Mouse (Mus musculus): ENCODE results near the gene Tpra1. TPM values are rescaled to one million over a fixed set of nuclear protein-coding genes. Genes with fewer than 3 reads are reported as not detected.

The Tpra1 gene
- polyA plus RNA-seq, 1 experiment from 2014 or later: 55.6 TPM

GRCm38 (mm10) chr6:88897246-88897645 is 4.8 kb upstream of the Tpra1 start:
- Histone ChIP-seq H3K27me3 (ENCODE audit: control insufficient read depth, insufficient read depth, low read length) (no peaks in the 10 kb centered on the region), H3K4me3 (ENCODE audit: low read depth, low read length) (peak overlapping the region; percentile 79), H3K9me3 (ENCODE audit: control insufficient read depth, low read depth, low read length) (no peaks in the 10 kb centered on the region), H3K9ac (replicated peaks; ENCODE audit: low read depth, low read length) (peak overlapping the region; percentile 2; the same call in 1 of the 2 replicates), H3K27ac (ENCODE audit: low read length) (no peak overlapping the region), H3K4me1 (ENCODE audit: control insufficient read depth, insufficient read depth, low read length) (peaks cover 15% of the 10 kb centered on the region; the same call in 1 of the 2 replicates), H3K36me3 (ENCODE audit: control insufficient read depth, insufficient read depth, low read length) (peaks cover 34% of the 10 kb centered on the region), H3K4me2 (replicated peaks; ENCODE audit: low read depth, low read length) (peak overlapping the region; percentile 67)
- ATAC-seq (ENCODE audit: insufficient number of reproducible peaks, insufficient read depth, low FRiP score, low read depth): no peak
- 56% methylated on average over 7 of the region's 7 CpGs for WGBS

- peaks cover 21% of the 10 kb centered on the region; the same call in 1 of the 2 replicates for H3K4me1 ChIP-seq (ENCODE audit: control insufficient read depth, insufficient read depth, low read length)
- peak within 1 kb of the TSS; percentile 67 for H3K4me2 ChIP-seq (replicated peaks; ENCODE audit: low read depth, low read length)
- WGBS: under 1% methylated on average over 33 of the region's 33 CpGs
- H3K9me3 ChIP-seq (ENCODE audit: control insufficient read depth, low read depth, low read length): no peaks in the 10 kb centered on the region
- peak; percentile 83 for ATAC-seq (ENCODE audit: insufficient number of reproducible peaks, insufficient read depth, low FRiP score, low read depth)
- H3K4me3 ChIP-seq (ENCODE audit: low read depth, low read length): peak within 1 kb of the TSS; percentile 79
- H3K36me3 ChIP-seq (ENCODE audit: control insufficient read depth, insufficient read depth, low read length): peaks cover 23% of the 10 kb centered on the region; the same call in 1 of the 2 replicates
- H3K9ac ChIP-seq (replicated peaks; ENCODE audit: low read depth, low read length): peak within 1 kb of the TSS; percentile 90
- no peaks in the 10 kb centered on the region for H3K27me3 ChIP-seq (ENCODE audit: control insufficient read depth, insufficient read depth, low read length)
- peak within 1 kb of the TSS; percentile 81 for H3K27ac ChIP-seq (ENCODE audit: low read length)
These were observed 3.5 kb upstream of the Tpra1 start, which contains the start of gene Mcm2 for GRCm38 (mm10) chr6:88898534-88899048. TSS of gene Mcm2 (minus strand) at chr6:88898780.

GRCm38 (mm10) chr6:88899086-88899485 is 3.0 kb upstream of the Tpra1 start:
- Histone ChIP-seq H3K27ac (ENCODE audit: low read length) (no peak overlapping the region; the same call in 1 of the 2 replicates), H3K4me2 (replicated peaks; ENCODE audit: low read depth, low read length) (peak overlapping the region; percentile 67), H3K36me3 (ENCODE audit: control insufficient read depth, insufficient read depth, low read length) (peaks cover 21% of the 10 kb centered on the region; the same call in 1 of the 2 replicates), H3K9ac (replicated peaks; ENCODE audit: low read depth, low read length) (no peak overlapping the region), H3K27me3 (ENCODE audit: control insufficient read depth, insufficient read depth, low read length) (no peaks in the 10 kb centered on the region), H3K9me3 (ENCODE audit: control insufficient read depth, low read depth, low read length) (no peaks in the 10 kb centered on the region), H3K4me3 (ENCODE audit: low read depth, low read length) (peak overlapping the region; percentile 79; the same call in 1 of the 2 replicates), H3K4me1 (ENCODE audit: control insufficient read depth, insufficient read depth, low read length) (peaks cover 26% of the 10 kb centered on the region; the same call in 1 of the 2 replicates)
- ATAC-seq (ENCODE audit: insufficient number of reproducible peaks, insufficient read depth, low FRiP score, low read depth): no peak
- 60% methylated on average over 4 of the region's 4 CpGs for WGBS

- Histone ChIP-seq H3K9me3 (ENCODE audit: control insufficient read depth, low read depth, low read length) (no peaks in the 10 kb centered on the region), H3K4me3 (ENCODE audit: low read depth, low read length) (no peak overlapping the region), H3K9ac (replicated peaks; ENCODE audit: low read depth, low read length) (no peak overlapping the region), H3K27me3 (ENCODE audit: control insufficient read depth, insufficient read depth, low read length) (no peaks in the 10 kb centered on the region), H3K36me3 (ENCODE audit: control insufficient read depth, insufficient read depth, low read length) (peaks cover 16% of the 10 kb centered on the region; the same call in 1 of the 2 replicates), H3K4me1 (ENCODE audit: control insufficient read depth, insufficient read depth, low read length) (peaks cover 27% of the 10 kb centered on the region; the same call in 1 of the 2 replicates), H3K27ac (ENCODE audit: low read length) (no peak overlapping the region), H3K4me2 (replicated peaks; ENCODE audit: low read depth, low read length) (no peak overlapping the region)
- no peak for ATAC-seq (ENCODE audit: insufficient number of reproducible peaks, insufficient read depth, low FRiP score, low read depth)
- 90% methylated on average over 2 of the region's 2 CpGs for WGBS
These were observed 2.4 kb upstream of the Tpra1 start for GRCm38 (mm10) chr6:88899628-88900027.

GRCm38 (mm10) chr6:88901471-88901870 is 580 bp upstream of the Tpra1 start:
- peak overlapping the region; percentile 89 for H3K4me2 ChIP-seq (replicated peaks; ENCODE audit: low read depth, low read length)
- H3K9me3 ChIP-seq (ENCODE audit: control insufficient read depth, low read depth, low read length): no peaks in the 10 kb centered on the region
- peak overlapping the region; percentile 47; the same call in 1 of the 2 replicates for H3K9ac ChIP-seq (replicated peaks; ENCODE audit: low read depth, low read length)
- H3K36me3 ChIP-seq (ENCODE audit: control insufficient read depth, insufficient read depth, low read length): peaks cover 3% of the 10 kb centered on the region; the same call in 1 of the 2 replicates
- ATAC-seq (ENCODE audit: insufficient number of reproducible peaks, insufficient read depth, low FRiP score, low read depth): no peak
- H3K27me3 ChIP-seq (ENCODE audit: control insufficient read depth, insufficient read depth, low read length): no peaks in the 10 kb centered on the region
- H3K4me3 ChIP-seq (ENCODE audit: low read depth, low read length): peak overlapping the region; percentile 77
- H3K27ac ChIP-seq (ENCODE audit: low read length): peak overlapping the region; percentile 53; the same call in 1 of the 2 replicates
- peaks cover 26% of the 10 kb centered on the region; the same call in 1 of the 2 replicates for H3K4me1 ChIP-seq (ENCODE audit: control insufficient read depth, insufficient read depth, low read length)
- 3% methylated on average over 5 of the region's 5 CpGs for whole genome bisulfite sequencing

GRCm38 (mm10) chr6:88903708-88904107 is 1.7 kb downstream of the Tpra1 start:
- Histone ChIP-seq H3K4me3 (ENCODE audit: low read depth, low read length) (peak overlapping the region; percentile 77; the same call in 1 of the 2 replicates), H3K27ac (ENCODE audit: low read length) (no peak overlapping the region), H3K4me1 (ENCODE audit: control insufficient read depth, insufficient read depth, low read length) (peaks cover 18% of the 10 kb centered on the region; the same call in 1 of the 2 replicates), H3K36me3 (ENCODE audit: control insufficient read depth, insufficient read depth, low read length) (0 out of 2 replicates have a peak, but pooled peaks cover 5% of the 10 kb centered on the region), H3K27me3 (ENCODE audit: control insufficient read depth, insufficient read depth, low read length) (no peaks in the 10 kb centered on the region), H3K9me3 (ENCODE audit: control insufficient read depth, low read depth, low read length) (no peaks in the 10 kb centered on the region), H3K9ac (replicated peaks; ENCODE audit: low read depth, low read length) (no peak overlapping the region), H3K4me2 (replicated peaks; ENCODE audit: low read depth, low read length) (peak overlapping the region; percentile 89)
- WGBS: 60% methylated on average over 5 of the region's 5 CpGs
- ATAC-seq (ENCODE audit: insufficient number of reproducible peaks, insufficient read depth, low FRiP score, low read depth): no peak

GRCm38 (mm10) chr6:88904456-88904974 is 2.5 kb downstream of the Tpra1 start:
- Histone ChIP-seq H3K27ac (ENCODE audit: low read length) (no peak overlapping the region), H3K4me3 (ENCODE audit: low read depth, low read length) (no peak overlapping the region), H3K9me3 (ENCODE audit: control insufficient read depth, low read depth, low read length) (no peaks in the 10 kb centered on the region), H3K27me3 (ENCODE audit: control insufficient read depth, insufficient read depth, low read length) (no peaks in the 10 kb centered on the region), H3K36me3 (ENCODE audit: control insufficient read depth, insufficient read depth, low read length) (peaks cover 5% of the 10 kb centered on the region; the same call in 1 of the 2 replicates), H3K9ac (replicated peaks; ENCODE audit: low read depth, low read length) (no peak overlapping the region), H3K4me1 (ENCODE audit: control insufficient read depth, insufficient read depth, low read length) (peaks cover 18% of the 10 kb centered on the region; the same call in 1 of the 2 replicates), H3K4me2 (replicated peaks; ENCODE audit: low read depth, low read length) (no peak overlapping the region)
- no peak for ATAC-seq (ENCODE audit: insufficient number of reproducible peaks, insufficient read depth, low FRiP score, low read depth)
- 84% methylated on average over 4 of the region's 4 CpGs for WGBS

GRCm38 (mm10) chr6:88905042-88905441 is 3.0 kb downstream of the Tpra1 start:
- Histone ChIP-seq H3K27me3 (ENCODE audit: control insufficient read depth, insufficient read depth, low read length) (no peaks in the 10 kb centered on the region), H3K4me3 (ENCODE audit: low read depth, low read length) (no peak overlapping the region), H3K36me3 (ENCODE audit: control insufficient read depth, insufficient read depth, low read length) (peaks cover 6% of the 10 kb centered on the region; the same call in 1 of the 2 replicates), H3K4me1 (ENCODE audit: control insufficient read depth, insufficient read depth, low read length) (peaks cover 18% of the 10 kb centered on the region; the same call in 1 of the 2 replicates), H3K27ac (ENCODE audit: low read length) (no peak overlapping the region), H3K4me2 (replicated peaks; ENCODE audit: low read depth, low read length) (no peak overlapping the region), H3K9me3 (ENCODE audit: control insufficient read depth, low read depth, low read length) (no peaks in the 10 kb centered on the region), H3K9ac (replicated peaks; ENCODE audit: low read depth, low read length) (no peak overlapping the region)
- 83% methylated on average over 7 of the region's 7 CpGs for WGBS
- no peak for ATAC-seq (ENCODE audit: insufficient number of reproducible peaks, insufficient read depth, low FRiP score, low read depth)
